Mouse (Mus musculus) gonadal fat pad, adult 2 months (tissue): ENCODE results near the gene Fam168b. TPM values are rescaled to one million over a fixed set of nuclear protein-coding genes. Genes with fewer than 3 reads are reported as not detected.

Experiments
- DNase-seq: peaks from one replicate; pipeline ENCODE4 v3.0.0-alpha.2; 2012; ENCODE audit warnings: low read depth
- polyA plus RNA-seq: library from polyadenylated mRNA; depleted of rRNA; stranded (reverse); fragments of >200 nt; gene quantifications from 2 replicates; pipeline ENCODE4 v1.2.3, GENCODE M21; 2012; rRNA removed

Gene Fam168b
- 223 and 233 TPM in 2 replicates for polyA plus RNA-seq

DNA sequence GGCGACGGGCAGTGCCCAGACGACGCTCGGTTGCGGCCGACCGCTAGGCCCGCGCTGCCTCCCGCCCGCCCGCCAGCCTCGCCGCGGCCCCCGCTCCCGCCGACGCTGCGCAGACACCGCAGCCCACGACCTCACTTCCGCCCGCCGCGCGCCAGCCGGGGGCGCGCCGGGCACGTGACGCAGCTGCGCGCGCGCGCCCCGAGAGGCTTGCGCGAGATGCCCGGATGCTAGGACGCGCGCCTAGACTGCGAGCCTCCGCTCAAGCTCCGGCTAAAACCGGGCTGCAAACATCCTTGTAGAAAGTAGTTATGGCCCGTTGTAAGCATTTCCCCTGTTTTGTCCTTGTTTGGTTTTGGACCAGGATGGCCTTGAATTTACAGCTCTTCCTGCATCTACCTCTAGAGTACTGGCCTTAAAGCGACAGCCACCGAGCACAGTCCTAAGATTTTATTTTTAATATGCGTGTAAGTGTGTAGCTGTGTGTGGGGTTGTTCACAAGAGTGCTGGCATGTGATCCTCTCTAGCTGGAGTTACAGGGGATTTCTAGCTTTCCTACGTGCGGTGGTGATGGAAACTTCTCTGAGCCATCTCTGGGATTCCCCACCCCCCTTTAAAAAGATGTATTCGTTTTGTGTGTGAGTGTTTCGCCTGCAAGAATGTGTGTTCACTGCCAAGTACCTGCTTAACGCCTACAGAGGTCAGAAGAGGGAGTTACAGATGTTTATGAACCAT, at the start of gene Fam168b:
Gene Fam168b, minus strand, starts transcription at position 179 of the 732 bp plus-strand sequence.
- DNase-seq: no peak

GRCm38 (mm10) chr1:34892466-34892865, 49.6 kb upstream of the Fam168b start:
- no peak for DNase-seq

DNA sequence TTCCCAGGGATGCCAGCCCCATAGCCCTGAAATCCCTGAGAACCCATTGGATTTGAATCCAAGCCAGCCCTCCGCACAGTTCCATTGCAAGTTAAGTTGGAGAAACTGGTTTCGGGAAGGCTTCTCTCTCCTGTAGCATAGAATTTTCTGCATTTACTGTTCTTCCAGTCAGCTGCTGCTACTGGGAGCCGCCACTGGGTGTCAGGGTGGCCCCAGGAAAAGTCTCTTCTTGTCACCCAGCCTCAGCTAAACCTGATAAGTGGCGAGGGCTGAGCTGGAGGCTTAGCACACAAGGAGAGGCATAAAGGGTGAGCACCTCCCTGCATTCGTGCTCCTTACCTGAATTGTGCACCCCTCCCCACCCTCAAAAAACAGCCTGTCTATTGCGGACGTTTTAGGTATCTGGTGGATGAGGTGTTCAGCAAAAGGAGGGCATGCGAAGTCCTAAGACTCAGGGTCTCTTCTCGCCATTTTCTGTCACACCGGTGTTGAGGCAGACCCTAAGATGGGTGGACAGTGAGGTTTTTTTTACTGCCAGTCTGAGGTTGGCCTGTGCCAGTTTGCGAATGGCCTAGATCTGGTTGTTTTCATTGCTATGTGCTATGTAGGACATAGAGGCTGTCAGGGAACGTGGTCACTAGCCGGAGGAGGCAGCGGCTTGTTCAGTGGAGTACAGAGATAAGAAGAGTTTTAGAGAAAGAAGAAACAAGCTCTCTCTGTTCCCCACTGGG, 48.9 kb upstream of the Fam168b start:
- DNase-seq: no peak

DNA sequence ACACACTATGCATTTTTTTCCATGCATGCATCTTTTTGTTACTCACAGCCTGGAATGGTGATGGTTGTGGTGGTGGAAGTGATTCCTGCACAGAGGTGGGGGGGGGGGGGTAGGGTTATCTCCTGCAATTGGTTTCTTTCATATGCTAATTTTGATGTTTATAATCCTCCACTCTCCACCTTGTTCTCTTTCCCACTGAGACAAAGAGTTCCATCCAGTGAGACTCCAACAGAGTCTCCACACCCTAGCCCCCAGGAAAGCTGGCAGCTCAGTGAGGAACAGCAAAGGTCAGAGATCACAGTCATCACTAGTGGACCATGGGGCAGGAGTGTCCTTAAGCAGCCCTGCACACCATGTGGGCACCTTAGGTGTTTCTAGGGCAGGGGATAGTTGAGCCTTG, 40.9 kb upstream of the Fam168b start:
- no peak for DNase-seq

GRCm38 (mm10) chr1:34879611-34880010, 36.7 kb upstream of the Fam168b start:
- no peak for DNase-seq

DNA sequence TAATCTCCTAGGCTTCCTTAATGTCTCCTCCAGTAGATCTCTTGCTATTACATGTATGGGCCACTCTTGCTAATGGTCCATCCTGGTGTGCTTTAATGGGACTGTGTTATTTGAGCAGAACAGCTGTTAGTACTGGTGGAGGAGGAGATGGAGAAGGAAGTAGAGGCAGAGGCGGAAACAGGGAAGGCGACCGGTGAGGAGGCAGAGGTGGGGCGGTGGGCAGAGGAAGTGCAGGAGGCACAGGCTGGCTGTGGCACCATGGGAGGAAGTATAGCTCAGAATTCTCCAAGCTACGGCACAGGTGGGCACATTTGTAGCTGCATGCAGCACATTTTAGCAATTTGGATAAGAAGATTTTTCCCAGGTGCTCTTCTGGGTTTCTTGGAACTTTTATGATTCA, 30.7 kb upstream of the Fam168b start:
- no peak for DNase-seq

DNA sequence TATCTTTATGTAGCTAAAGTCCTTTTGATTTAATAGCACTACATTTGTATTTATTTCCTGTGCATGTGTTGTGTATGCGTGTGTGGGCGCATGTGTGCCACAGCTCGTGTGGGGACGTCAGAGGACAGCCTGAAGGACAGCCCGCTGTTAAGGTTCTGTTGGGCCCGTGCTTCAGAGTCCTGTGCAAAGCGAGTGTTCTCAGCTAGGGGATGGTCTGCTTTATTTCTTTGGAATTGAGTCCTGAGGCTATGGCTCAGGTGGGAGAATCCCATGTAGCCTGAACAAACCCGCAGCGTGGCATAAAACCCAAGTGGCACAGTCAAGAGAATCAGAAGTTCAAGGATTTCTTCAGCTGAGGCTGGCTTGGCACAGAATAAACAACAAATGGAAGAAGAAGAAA, 28.3 kb upstream of the Fam168b start:
- no peak for DNase-seq

GRCm38 (mm10) chr1:34869231-34869630, 26.4 kb upstream of the Fam168b start:
- DNase-seq: no peak

GRCm38 (mm10) chr1:34868391-34868790, 25.5 kb upstream of the Fam168b start:
- no peak for DNase-seq

DNA sequence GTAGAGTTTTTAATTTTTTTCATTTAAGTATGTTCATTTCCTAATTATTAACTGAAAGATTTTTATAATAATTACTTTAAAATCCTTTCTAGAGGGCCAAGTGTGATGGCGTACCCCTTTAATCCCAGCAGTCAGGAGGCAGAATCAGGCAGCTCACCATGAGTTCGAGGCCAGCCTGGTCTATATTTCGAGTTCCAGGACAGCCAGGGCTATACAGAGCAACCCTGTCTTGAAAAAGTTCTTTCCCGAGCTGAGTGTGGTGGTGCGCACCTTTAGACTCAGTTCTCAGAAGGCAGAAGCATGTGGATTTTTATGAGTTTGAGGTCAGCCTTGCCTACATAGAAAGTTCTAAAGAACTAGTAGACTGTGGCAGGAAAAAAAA, 24.7 kb upstream of the Fam168b start:
- DNase-seq: no peak

DNA sequence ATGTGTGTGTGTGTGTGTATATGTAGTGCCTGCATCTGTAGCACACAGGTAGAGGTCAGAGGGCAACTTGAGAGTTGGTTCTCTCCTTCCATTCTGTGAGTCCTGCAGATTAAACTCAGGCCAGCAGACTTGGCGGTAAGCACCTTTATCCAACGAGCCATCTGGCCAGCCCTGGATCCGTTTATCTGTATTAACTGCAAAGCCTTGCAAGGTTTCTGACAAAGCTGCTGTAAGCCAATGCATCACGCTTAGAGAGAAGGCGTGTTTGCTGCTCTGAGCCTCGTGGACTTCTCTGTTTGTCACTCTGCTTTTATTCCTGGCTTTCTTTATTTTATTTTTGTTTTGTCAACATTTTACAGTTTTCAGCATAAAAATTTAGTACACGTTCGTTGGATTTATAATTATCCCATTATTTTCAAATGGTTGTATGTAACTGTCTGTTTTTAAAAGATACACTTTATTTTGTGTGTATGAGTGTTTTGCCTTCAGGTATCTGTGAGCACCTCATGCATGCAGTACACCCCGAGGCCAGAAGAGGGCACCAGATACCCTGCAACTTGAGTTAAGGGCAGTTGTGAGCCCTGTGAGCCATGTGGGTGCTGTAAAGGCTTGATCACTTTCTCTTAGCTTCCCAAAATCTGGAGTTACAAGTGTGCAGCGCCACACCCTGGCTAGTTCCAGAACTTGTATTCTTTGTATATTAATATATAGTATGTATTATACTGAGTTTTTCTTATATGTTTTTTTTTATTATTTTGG, 24.1 kb upstream of the Fam168b start:
- no peak for DNase-seq

DNA sequence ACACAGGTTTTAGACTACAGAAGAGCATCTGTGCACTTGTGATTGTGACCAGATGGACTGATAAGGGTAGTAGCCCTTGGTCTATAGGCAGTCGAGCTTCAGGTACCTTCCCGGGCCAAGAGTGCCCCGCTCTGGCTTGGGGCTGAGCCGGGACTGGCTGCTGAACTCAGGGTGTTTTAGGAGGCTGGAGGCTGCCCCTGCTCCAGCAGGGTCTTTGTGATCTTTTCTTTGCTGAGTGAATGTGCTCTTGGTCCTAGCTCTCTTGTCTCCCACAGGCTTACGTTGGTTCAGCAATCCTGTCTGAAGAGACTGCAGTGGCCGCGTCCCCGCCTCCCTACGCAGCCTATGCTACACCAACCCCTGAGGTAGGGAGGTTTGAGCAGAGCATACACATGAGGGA, 23.0 kb upstream of the Fam168b start:
- no peak for DNase-seq

GRCm38 (mm10) chr1:34864243-34864642, 21.4 kb upstream of the Fam168b start:
- DNase-seq: no peak

DNA sequence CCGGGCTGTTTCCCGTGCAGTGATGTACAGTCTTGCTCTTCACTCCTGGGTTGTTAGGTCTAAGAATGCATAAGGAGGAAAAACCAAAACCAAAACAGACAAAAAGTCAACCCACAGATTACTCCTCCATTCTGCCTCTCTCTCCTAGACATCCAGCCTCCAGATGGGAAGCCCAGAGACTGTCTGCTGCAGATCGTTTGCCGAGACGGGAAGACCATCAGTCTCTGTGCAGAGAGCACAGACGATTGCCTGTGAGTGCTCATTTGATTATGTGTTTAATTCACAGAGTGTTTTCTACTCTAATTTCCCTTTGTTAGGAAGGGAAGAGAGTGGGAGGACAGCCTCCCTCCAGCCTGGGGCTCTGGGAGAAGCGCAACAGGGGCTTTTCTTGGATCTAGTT, 20.5 kb upstream of the Fam168b start:
- no peak for DNase-seq

DNA sequence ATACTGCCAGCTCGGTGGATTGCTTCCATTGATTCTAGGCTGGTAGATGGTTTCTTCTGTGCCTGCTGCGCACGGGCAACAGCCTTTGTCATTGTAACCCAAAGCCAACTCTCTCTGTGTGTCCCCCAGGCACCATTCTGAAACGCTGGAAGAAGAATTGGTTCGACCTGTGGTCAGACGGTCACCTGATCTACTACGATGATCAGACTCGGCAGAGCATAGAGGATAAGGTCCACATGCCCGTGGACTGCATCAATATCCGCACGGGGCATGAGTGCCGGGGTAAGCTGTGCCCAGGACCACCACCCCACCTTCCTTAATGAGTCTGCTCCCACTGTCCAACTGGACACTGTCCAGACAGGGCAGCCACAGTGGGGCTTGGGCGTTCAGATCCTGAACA, 20.0 kb upstream of the Fam168b start:
- no peak for DNase-seq

DNA sequence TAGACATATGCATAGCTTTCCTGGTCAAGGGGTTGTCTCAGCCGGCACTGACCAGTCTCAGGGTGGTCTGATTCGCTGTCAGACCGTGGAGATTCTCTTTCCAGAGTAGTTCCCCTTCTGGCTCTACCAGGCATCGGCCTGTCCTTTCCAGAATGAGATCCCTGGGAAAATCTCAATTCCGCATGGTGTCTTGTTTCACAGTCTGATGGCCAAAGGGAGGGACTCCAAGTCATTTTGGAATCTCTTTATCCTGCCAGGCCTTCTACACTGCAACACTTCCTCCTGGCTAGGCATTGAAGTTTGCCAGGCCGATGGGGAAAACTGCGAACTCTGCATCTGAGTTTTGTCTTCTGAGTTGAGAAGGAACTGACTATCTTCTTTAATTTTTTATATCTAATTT, 17.3 kb upstream of the Fam168b start:
- no peak for DNase-seq

- no peak for DNase-seq
Observed at GRCm38 (mm10) chr1:34859761-34860160, 16.9 kb upstream of the Fam168b start.

DNA sequence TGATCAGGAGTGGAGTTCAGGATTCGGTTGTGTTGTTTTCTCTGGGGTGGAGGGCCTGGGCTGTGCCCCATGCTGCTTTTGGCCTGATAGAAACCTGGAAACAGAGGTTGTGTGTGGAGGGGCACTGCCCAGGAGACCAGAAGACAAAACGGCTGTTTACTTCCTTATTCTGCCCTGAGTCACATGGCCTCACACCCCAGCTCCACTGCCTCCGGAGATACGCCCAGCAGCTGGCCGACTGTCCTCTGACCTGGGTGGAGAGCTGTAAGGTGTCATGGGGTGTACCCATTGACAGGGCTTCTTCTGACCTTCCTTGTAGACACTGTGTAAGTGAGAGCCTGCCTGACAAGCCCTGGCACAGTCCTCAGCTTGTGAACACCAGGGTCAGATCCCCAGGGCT, 15.8 kb upstream of the Fam168b start:
- DNase-seq: no peak

- no peak for DNase-seq
Observed at GRCm38 (mm10) chr1:34855056-34855739, 12.3 kb upstream of the Fam168b start.

GRCm38 (mm10) chr1:34853786-34854185, 10.9 kb upstream of the Fam168b start:
- no peak for DNase-seq

DNA sequence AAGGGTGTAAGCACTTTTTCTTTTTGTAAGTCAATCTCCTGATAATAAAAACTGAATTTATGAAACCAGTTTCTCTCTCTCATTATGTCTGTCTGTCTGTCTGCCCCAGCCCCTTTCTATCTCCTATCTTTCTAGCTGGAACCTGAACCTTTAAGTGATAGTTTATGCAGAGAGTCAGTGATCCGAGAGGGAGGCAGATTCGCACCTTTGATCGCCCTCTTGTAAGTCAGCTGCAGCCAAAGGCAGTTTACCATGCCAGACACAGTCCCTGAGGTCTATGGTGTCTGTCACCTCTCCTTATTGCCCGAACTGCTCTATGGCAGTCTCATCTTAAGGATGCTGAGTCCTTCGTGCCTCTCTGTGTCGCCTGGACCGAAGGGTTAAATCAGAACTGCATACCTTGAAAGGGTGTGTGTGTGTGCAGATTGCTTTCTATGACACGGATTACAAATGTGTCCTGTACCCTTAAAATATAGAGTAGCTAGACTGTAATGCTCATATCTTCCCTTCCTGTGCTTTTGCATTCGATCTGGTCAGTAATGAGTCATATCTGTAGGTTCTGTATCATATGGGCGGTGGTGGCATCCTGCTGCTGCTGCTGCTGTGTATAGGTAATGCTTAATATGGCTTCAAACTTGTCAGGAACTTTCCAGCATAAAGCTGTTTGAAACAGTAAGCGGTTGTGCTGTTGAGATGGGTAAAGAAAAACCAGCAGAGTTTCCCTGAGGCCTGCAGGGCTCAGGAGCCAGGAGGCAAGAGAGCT, 9.4 kb upstream of the Fam168b start:
- no peak for DNase-seq
